In the genomic region with DNA sequence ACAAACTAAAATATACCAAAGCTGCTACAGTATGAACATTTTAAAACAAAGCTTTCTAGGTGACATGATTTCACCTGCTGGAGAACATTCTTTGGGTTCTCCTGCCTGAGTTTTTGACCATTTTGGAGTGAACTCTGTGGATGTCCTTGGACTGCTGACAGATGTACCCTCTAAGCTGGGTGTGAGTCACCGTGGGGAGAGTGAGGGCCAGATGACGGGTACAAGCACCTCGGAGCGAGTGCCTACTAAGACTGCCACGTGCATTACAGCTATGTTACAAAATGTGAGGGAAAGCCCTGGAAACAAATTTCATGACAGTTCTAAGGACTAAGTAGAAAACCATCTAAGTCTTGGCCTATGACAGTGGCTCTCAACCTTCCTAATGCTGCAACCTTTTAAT, we compare ENCODE assay signal across 27 mouse cellular contexts. TPM values are rescaled to one million over a fixed set of nuclear protein-coding genes. Genes with fewer than 3 reads are reported as not detected.
"Had no signal": no experiment of that assay in that cellular context is flagged by ENCODE, and none has a peak within 500 bp of the region (broad histone marks: within the 10 kb centered on the region; RNA-seq: fewer than 3 reads in every experiment).

No protein-coding gene starts in this region.

- ATAC-seq: hindbrain, embryonic 16.5 days; inflammation-experienced regulatory T-cells, adult 6 months; intestine, embryonic 15.5 days; intestine, postnatal 0 days had no signal

- DNase-seq: gastrocnemius, adult 2 months; gastrocnemius, postnatal 10 days; gastrocnemius, postnatal 25 days; heart, adult 18-20 months; heart, postnatal 10 days; heart, postnatal 4 days; kidney, adult 18-20 months; kidney, adult 9 months; kidney, postnatal 14 days; kidney, postnatal 36 days; layer of hippocampus, adult 9-11 months; layer of hippocampus, postnatal 36 days; liver; liver, embryonic 13.5 days had no signal

RNA-seq across cellular contexts. Expression of gene Cpb2, which starts 27.4 kb away (rescaled TPM):
- total RNA-seq: gastrocnemius, adult 2 months; gastrocnemius, postnatal 10 days; gastrocnemius, postnatal 25 days; granulocyte monocyte progenitor cell, adult 5-6 weeks; heart, adult 18-20 months; heart, adult 8-10 months; heart, postnatal 10 days; heart, postnatal 25 days; heart, postnatal 4 days; layer of hippocampus, adult 18-20 months; layer of hippocampus, adult 8-10 months; layer of hippocampus, postnatal 14 days; layer of hippocampus, postnatal 36 days; left cerebral cortex, adult 18-20 months; left cerebral cortex, postnatal 14 days; left cerebral cortex, postnatal 36 days had no signal
